Mouse (Mus musculus) midbrain, embryonic 12.5 days (tissue): ENCODE measurements around the gene Pus3. TPM values are rescaled to one million over a fixed set of nuclear protein-coding genes. Genes with fewer than 3 reads are reported as not detected.
"Not testable (repeated sequence)": the region's sequence is repeated elsewhere in the genome, so short reads cannot be mapped to it uniquely, and the experiment has no call there.

Experiments
- ATAC-seq: fragments of 200-750 bp; cut with Nextera tagmentation; 2 replicates; pipeline ENCODE4 v1.8.0; 2017; ENCODE audit warnings: low read depth, moderate TSS enrichment, moderate library complexity; ENCODE audit not compliant: low FRiP score
- H3K27ac ChIP-seq: fragments of 300-500 bp; sonication (generic); replicated peaks from 2 replicates; pipeline ENCODE4 v1.5.1; 2016; ENCODE audit warnings: mild to moderate bottlenecking
- H3K27me3 ChIP-seq: fragments of 300-500 bp; sonication (generic); 2 replicates; pipeline ENCODE4 v1.6.1; 2016; ENCODE audit warnings: mild to moderate bottlenecking
- H3K36me3 ChIP-seq: fragments of 300-500 bp; sonication (generic); 2 replicates; pipeline ENCODE4 v1.6.1; 2016
- H3K4me1 ChIP-seq: fragments of 300-500 bp; sonication (generic); 2 replicates; pipeline ENCODE4 v1.6.1; 2016
- H3K4me2 ChIP-seq: fragments of 300-500 bp; sonication (generic); replicated peaks from 2 replicates; pipeline ENCODE4 v1.6.1; 2016; ENCODE audit warnings: mild to moderate bottlenecking, moderate library complexity
- H3K4me3 ChIP-seq: fragments of 300-500 bp; sonication (generic); 2 replicates; pipeline ENCODE4 v1.5.1; 2016; ENCODE audit warnings: mild to moderate bottlenecking
- H3K9ac ChIP-seq: fragments of 300-500 bp; sonication (generic); replicated peaks from 2 replicates; pipeline ENCODE4 v1.6.1; 2016; ENCODE audit warnings: mild to moderate bottlenecking, moderate library complexity
- H3K9me3 ChIP-seq: fragments of 300-500 bp; sonication (generic); 2 replicates; pipeline ENCODE4 v1.6.1; 2016; ENCODE audit warnings: mild to moderate bottlenecking
- WGBS: fragments of 180-500 bp; shearing (Covaris S2); methylation state at CpG from one replicate; pipeline ENCODE4 v1.1.7; 2016; 5-methylcytosine and 5-hydroxymethylcytosine counted together
- polyA plus RNA-seq: library from polyadenylated mRNA; unstranded; fragments of >200 nt; fragmentation: Nextera tagmentation; extraction: Ambion mirVana; gene quantifications from 2 replicates; pipeline ENCODE4 v1.2.1, GENCODE M21; 2016

Pus3 gene
- polyA plus RNA-seq, 1 experiment from 2014 or later = 17.1 TPM

GRCm38 (mm10) chr9:35592903-35593302 lies 34.5 kb downstream of the Pus3 start:
- Histone ChIP-seq H3K36me3 (no peaks in the 10 kb centered on the region), H3K9ac (no peak overlapping the region), H3K4me2 (no peak overlapping the region), H3K4me1 (no peaks in the 10 kb centered on the region), H3K9me3 (no peaks in the 10 kb centered on the region), H3K27ac (no peak overlapping the region), H3K4me3 (no peak overlapping the region), H3K27me3 (no peaks in the 10 kb centered on the region)
- ATAC-seq = no peak
- WGBS = 21% methylated on average over 2 of the region's 2 CpGs

- Histone ChIP-seq H3K4me3 (no peak overlapping the region), H3K27ac (no peak overlapping the region), H3K9me3 (peaks cover 2% of the 10 kb centered on the region; the same call in 1 of the 2 replicates), H3K4me2 (no peak overlapping the region), H3K27me3 (no peaks in the 10 kb centered on the region), H3K4me1 (no peaks in the 10 kb centered on the region), H3K9ac (no peak overlapping the region), H3K36me3 (no peaks in the 10 kb centered on the region)
- no peak for ATAC-seq
- WGBS = 68% methylated on average over 8 of the region's 8 CpGs
These were observed 49.4 kb downstream of the Pus3 start for GRCm38 (mm10) chr9:35607647-35608405.

- Histone ChIP-seq H3K27ac (no peak within 1 kb of the TSS), H3K9me3 (no peaks in the 10 kb centered on the region), H3K4me1 (no peaks in the 10 kb centered on the region), H3K36me3 (no peaks in the 10 kb centered on the region), H3K27me3 (no peaks in the 10 kb centered on the region), H3K9ac (no peak within 1 kb of the TSS), H3K4me2 (no peak within 1 kb of the TSS), H3K4me3 (no peak within 1 kb of the TSS)
- WGBS = 77% methylated on average over 1 of the region's 1 CpGs
- ATAC-seq = no peak
These were observed 53.4 kb downstream of the Pus3 start, which contains the start of gene Pate4 for GRCm38 (mm10) chr9:35611841-35612240. Pate4 (minus strand) TSS chr9:35611941.

- 33% methylated on average over 2 of the region's 2 CpGs for WGBS
- Histone ChIP-seq H3K9ac (no peak overlapping the region), H3K4me1 (no peaks in the 10 kb centered on the region), H3K36me3 (no peaks in the 10 kb centered on the region), H3K4me2 (no peak overlapping the region), H3K27ac (no peak overlapping the region), H3K27me3 (no peaks in the 10 kb centered on the region), H3K9me3 (no peaks in the 10 kb centered on the region), H3K4me3 (no peak overlapping the region)
- no peak for ATAC-seq
These were observed 55.6 kb downstream of the Pus3 start for GRCm38 (mm10) chr9:35614005-35614404.

- H3K27ac ChIP-seq, H3K4me2 ChIP-seq, ATAC-seq, H3K4me1 ChIP-seq, H3K4me3 ChIP-seq, H3K27me3 ChIP-seq, H3K9ac ChIP-seq, H3K36me3 ChIP-seq, H3K9me3 ChIP-seq: not testable (repeated sequence)
- 80% methylated on average over 2 of the region's 2 CpGs for WGBS
These were observed 58.4 kb downstream of the Pus3 start for GRCm38 (mm10) chr9:35616784-35617183.

Other genes starting within 250 kb of the Pus3 start
- 19.7 and 22.8 TPM in 2 replicates for gene Cdon, start 137.5 kb upstream of the Pus3 start, polyA plus RNA-seq
- gene Gm1113, start 40.3 kb upstream of the Pus3 start, polyA plus RNA-seq = not detected in 2 replicates
- gene Ddx25, start 67 bp upstream of the Pus3 start, polyA plus RNA-seq = 10.6 and 11.0 TPM in 2 replicates
- gene Pate2, start 11.7 kb downstream of the Pus3 start, polyA plus RNA-seq = 1.7 and 2.4 TPM in 2 replicates
- gene Hyls1, start 11.8 kb downstream of the Pus3 start, polyA plus RNA-seq = 26.8 and 27.7 TPM in 2 replicates
- gene Pate4, start 53.3 kb downstream of the Pus3 start, polyA plus RNA-seq = not detected in 2 replicates
- not detected in 2 replicates for gene Pate3, start 89.6 kb downstream of the Pus3 start, polyA plus RNA-seq
- not detected in 2 replicates for gene Pate1, start 128.8 kb downstream of the Pus3 start, polyA plus RNA-seq
- not detected in 2 replicates for gene Gm17677, start 182.5 kb downstream of the Pus3 start, polyA plus RNA-seq
- not detected in 2 replicates for gene Gm17727, start 219.5 kb downstream of the Pus3 start, polyA plus RNA-seq
- gene Gm27235, start 231.5 kb downstream of the Pus3 start, polyA plus RNA-seq = not detected in 2 replicates
- not detected in 2 replicates for gene D730048I06Rik, start 231.5 kb downstream of the Pus3 start, polyA plus RNA-seq